Mouse (Mus musculus): ENCODE data around the gene Flot2. TPM values are rescaled to one million over a fixed set of nuclear protein-coding genes. Genes with fewer than 3 reads are reported as not detected.
A peak's percentile ranks its signal among the peaks of the same experiment; 100 is the strongest.

Flot2 gene
- polyA plus RNA-seq, 1 experiment from 2014 or later, result 31.7 TPM

MicroRNAs within 50 kb of the gene (microRNA counts, 519-probe panel; counts per million panel counts)
- microRNA mmu-miR-144 (7,555 counts per million, percentile 98 among the panel's probes with 10 or more counts), microRNA mmu-miR-451 (7,143 counts per million, percentile 97 among the panel's probes with 10 or more counts)

Small RNAs within 50 kb of the gene (microRNA-seq; reads per million reads assigned to microRNA genes)
- gene Mir144, result 5,022 reads per million, percentile 89 among the genes with 10 or more reads in this experiment
- gene Mir451a, result not detected
- not detected for gene Mir451b

Other genes starting within 250 kb of the Flot2 start
- 6.7 and 7.2 TPM in 2 replicates for gene Pipox, start 143.8 kb upstream of the Flot2 start, polyA plus RNA-seq (2016; fragmentation: Nextera tagmentation; extraction: Ambion mirVana)
- gene Sez6, start 107.1 kb upstream of the Flot2 start, polyA plus RNA-seq (2016; fragmentation: Nextera tagmentation; extraction: Ambion mirVana), result 0.05 TPM in 1 of 2 replicates, not detected in the other
- gene Phf12, start 55.2 kb upstream of the Flot2 start, polyA plus RNA-seq (2016; fragmentation: Nextera tagmentation; extraction: Ambion mirVana), result 13.6 and 13.8 TPM in 2 replicates
- gene Dhrs13, start 5.7 kb upstream of the Flot2 start, polyA plus RNA-seq (2016; fragmentation: Nextera tagmentation; extraction: Ambion mirVana), result 25.4 and 26.4 TPM in 2 replicates
- gene Eral1, start 42.5 kb downstream of the Flot2 start, polyA plus RNA-seq (2016; fragmentation: Nextera tagmentation; extraction: Ambion mirVana), result 23.2 and 25.5 TPM in 2 replicates
- gene Fam222b, start 56.7 kb downstream of the Flot2 start, polyA plus RNA-seq (2016; fragmentation: Nextera tagmentation; extraction: Ambion mirVana), result 6.0 and 6.7 TPM in 2 replicates
- gene Traf4, start 127.7 kb downstream of the Flot2 start, polyA plus RNA-seq (2016; fragmentation: Nextera tagmentation; extraction: Ambion mirVana), result 45.4 and 47.6 TPM in 2 replicates
- gene Nek8, start 138.7 kb downstream of the Flot2 start, polyA plus RNA-seq (2016; fragmentation: Nextera tagmentation; extraction: Ambion mirVana), result 12.2 and 13.7 TPM in 2 replicates
- gene Tlcd1, start 138.8 kb downstream of the Flot2 start, polyA plus RNA-seq (2016; fragmentation: Nextera tagmentation; extraction: Ambion mirVana), result 62.6 and 67.1 TPM in 2 replicates
- gene Rpl23a, start 145.7 kb downstream of the Flot2 start, polyA plus RNA-seq (2016; fragmentation: Nextera tagmentation; extraction: Ambion mirVana), result 1,112 and 1,156 TPM in 2 replicates
- 20.3 and 24.0 TPM in 2 replicates for gene Rab34, start 150.5 kb downstream of the Flot2 start, polyA plus RNA-seq (2016; fragmentation: Nextera tagmentation; extraction: Ambion mirVana)
- 0.31 and 0.63 TPM in 2 replicates for gene Proca1, start 155.5 kb downstream of the Flot2 start, polyA plus RNA-seq (2016; fragmentation: Nextera tagmentation; extraction: Ambion mirVana)
- gene Sdf2, start 207.8 kb downstream of the Flot2 start, polyA plus RNA-seq (2016; fragmentation: Nextera tagmentation; extraction: Ambion mirVana), result 29.7 and 30.7 TPM in 2 replicates
- 20.2 and 20.3 TPM in 2 replicates for gene Supt6, start 208.1 kb downstream of the Flot2 start, polyA plus RNA-seq (2016; fragmentation: Nextera tagmentation; extraction: Ambion mirVana)
- gene 2610507B11Rik, start 223.8 kb downstream of the Flot2 start, polyA plus RNA-seq (2016; fragmentation: Nextera tagmentation; extraction: Ambion mirVana), result 52.1 and 53.8 TPM in 2 replicates

Measured in liver, embryonic 12.5 days (tissue).